Mouse (Mus musculus): ENCODE measurements around the gene Olfr60. TPM values are rescaled to one million over a fixed set of nuclear protein-coding genes. Genes with fewer than 3 reads are reported as not detected.

Olfr60 gene
- not detected in 2 replicates for polyA plus RNA-seq (2016; fragmentation: Nextera tagmentation; extraction: Ambion mirVana)

DNA sequence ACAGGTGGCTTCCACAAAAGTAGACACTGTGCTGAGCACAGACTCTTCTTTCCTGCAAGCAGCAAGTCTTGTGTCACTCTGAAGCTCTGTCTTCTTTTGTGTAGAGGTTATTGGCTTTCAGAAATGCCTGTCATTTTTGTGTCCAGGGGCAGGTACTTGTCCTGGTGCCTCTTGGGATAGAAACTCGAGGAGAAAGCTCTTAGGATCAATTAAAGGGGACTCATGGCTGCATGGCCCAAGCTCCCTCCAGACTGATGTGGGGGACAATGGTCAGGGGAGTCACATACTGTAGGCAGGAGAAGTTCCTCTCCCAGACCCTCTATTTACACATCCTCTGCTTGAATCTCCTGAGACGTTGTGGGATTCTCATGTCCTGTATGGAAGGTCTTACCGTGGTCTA, at the start of gene Olfr60:
Olfr60 (minus strand) TSS at position 101 of the 400 bp plus-strand sequence.
- Histone ChIP-seq H3K4me3 (no peak within 1 kb of the TSS), H3K9me3 (no peaks in the 10 kb centered on the region), H3K27me3 (no peaks in the 10 kb centered on the region), H3K4me1 (no peaks in the 10 kb centered on the region), H3K36me3 (no peaks in the 10 kb centered on the region), H3K27ac (no peak within 1 kb of the TSS), H3K4me2 (replicated peaks) (no peak within 1 kb of the TSS), H3K9ac (no peak within 1 kb of the TSS)
- no peak for ATAC-seq (ENCODE audit: insufficient number of reproducible peaks, insufficient read depth, low FRiP score, low TSS enrichment)
- WGBS = 74% methylated on average over 3 of the region's 3 CpGs

DNA sequence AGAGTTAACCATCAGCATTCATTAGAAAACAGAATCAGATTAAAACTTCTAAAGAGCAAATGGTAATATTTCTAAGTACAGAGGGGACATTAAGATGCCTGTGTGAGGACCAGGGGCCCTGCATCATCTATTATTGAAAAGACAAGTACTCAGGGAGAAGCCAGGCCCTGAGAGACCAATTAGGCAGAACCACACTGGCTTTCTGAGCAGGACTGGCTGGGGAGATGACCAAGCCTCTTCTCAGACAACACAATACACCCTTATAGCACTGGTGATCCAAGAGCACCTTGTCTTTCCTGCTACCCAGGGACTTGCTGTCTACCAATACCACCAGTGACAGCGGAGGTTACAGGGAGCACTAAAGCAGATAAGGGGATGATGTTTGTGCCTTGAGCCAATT, 41.3 kb upstream of the Olfr60 start, which contains the start of gene Olfr531:
Olfr531 (minus strand) TSS at position 101 of the 400 bp plus-strand sequence.
- Histone ChIP-seq H3K4me1 (no peaks in the 10 kb centered on the region), H3K4me2 (replicated peaks) (no peak within 1 kb of the TSS), H3K9ac (no peak within 1 kb of the TSS), H3K27ac (no peak within 1 kb of the TSS), H3K27me3 (no peaks in the 10 kb centered on the region), H3K9me3 (no peaks in the 10 kb centered on the region), H3K36me3 (no peaks in the 10 kb centered on the region), H3K4me3 (no peak within 1 kb of the TSS)
- ATAC-seq (ENCODE audit: insufficient number of reproducible peaks, insufficient read depth, low FRiP score, low TSS enrichment) = no peak
- 89% methylated on average over 1 of the region's 1 CpGs for WGBS

DNA sequence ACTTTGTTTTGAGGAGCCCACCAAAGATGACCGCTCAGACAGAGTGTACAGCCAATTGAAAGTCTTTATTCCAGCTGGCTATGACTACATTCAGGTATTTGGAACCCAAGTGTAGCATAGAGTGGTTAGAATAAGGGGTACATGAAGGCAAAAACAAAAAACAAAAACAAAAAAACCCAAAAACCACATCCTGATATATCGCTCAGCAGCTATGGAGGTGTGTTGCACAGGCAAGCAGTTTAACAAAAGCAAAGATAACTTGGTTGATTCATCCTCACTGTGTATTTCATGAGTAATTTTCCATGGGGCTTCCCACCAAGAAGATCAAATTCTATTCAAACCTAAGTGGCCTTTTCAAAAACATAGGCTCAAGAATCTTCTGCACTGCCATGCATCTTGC, 15.4 kb upstream of the Olfr60 start:
- Histone ChIP-seq H3K4me2 (replicated peaks) (no peak overlapping the region), H3K27ac (no peak overlapping the region), H3K9ac (no peak overlapping the region), H3K4me3 (no peak overlapping the region), H3K27me3 (no peaks in the 10 kb centered on the region), H3K9me3 (no peaks in the 10 kb centered on the region), H3K36me3 (no peaks in the 10 kb centered on the region), H3K4me1 (no peaks in the 10 kb centered on the region)
- no peak for ATAC-seq (ENCODE audit: insufficient number of reproducible peaks, insufficient read depth, low FRiP score, low TSS enrichment)
- WGBS = 95% methylated on average over 2 of the region's 2 CpGs

DNA sequence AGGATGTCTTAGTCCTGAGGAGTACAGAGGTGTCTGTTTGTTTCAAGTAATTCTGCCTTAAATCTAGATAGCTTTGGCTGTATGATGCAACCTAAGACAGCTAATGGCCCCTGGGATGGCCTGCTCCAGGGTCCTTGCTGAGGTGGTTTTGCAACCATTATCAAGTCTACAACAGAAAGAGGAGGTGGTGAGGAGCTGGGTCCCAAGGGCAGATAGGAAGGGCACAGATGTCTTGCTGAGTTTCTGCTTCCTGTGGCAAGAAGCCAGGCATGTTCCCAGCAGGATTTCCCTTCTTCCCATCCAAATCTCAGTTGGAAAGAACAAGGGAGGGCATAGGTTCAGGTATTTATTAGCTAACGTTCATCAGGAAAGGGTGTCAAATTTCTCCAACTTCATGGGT, 14.8 kb upstream of the Olfr60 start, which contains the start of gene Olfr530:
Olfr530 (minus strand) TSS at position 101 of the 400 bp plus-strand sequence.
- no peaks in the 10 kb centered on the region for H3K27me3 ChIP-seq
- no peak for ATAC-seq (ENCODE audit: insufficient number of reproducible peaks, insufficient read depth, low FRiP score, low TSS enrichment)
- no peak within 1 kb of the TSS for H3K4me2 ChIP-seq (replicated peaks)
- H3K4me1 ChIP-seq = no peaks in the 10 kb centered on the region
- no peak within 1 kb of the TSS for H3K9ac ChIP-seq
- no peak within 1 kb of the TSS for H3K27ac ChIP-seq
- H3K9me3 ChIP-seq = no peaks in the 10 kb centered on the region
- H3K36me3 ChIP-seq = no peaks in the 10 kb centered on the region
- no peak within 1 kb of the TSS for H3K4me3 ChIP-seq
- 24% methylated on average over 1 of the region's 1 CpGs for WGBS

DNA sequence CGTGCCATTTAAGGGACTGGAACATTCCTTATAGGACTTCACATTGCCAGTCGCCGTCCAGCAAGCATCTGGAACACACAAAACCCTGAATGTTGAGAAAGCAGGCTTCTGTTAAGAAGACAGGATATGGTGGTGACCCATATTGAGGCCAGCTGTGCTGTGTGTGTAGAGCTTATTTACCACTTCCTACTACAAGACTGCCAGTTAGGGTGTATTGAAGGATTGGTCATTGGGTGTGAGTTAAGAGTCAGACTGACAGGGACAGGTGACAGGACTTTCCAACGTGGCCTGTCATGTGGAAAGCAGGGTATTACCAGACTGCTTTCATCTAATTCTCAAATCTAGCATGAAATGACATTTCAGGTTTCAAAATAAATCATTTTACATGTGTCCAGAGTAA, 12.8 kb upstream of the Olfr60 start:
- Histone ChIP-seq H3K4me3 (no peak overlapping the region), H3K4me2 (replicated peaks) (no peak overlapping the region), H3K27ac (no peak overlapping the region), H3K4me1 (no peaks in the 10 kb centered on the region), H3K36me3 (no peaks in the 10 kb centered on the region), H3K9me3 (no peaks in the 10 kb centered on the region), H3K27me3 (no peaks in the 10 kb centered on the region), H3K9ac (no peak overlapping the region)
- WGBS = 71% methylated on average over 4 of the region's 4 CpGs
- ATAC-seq (ENCODE audit: insufficient number of reproducible peaks, insufficient read depth, low FRiP score, low TSS enrichment) = no peak

DNA sequence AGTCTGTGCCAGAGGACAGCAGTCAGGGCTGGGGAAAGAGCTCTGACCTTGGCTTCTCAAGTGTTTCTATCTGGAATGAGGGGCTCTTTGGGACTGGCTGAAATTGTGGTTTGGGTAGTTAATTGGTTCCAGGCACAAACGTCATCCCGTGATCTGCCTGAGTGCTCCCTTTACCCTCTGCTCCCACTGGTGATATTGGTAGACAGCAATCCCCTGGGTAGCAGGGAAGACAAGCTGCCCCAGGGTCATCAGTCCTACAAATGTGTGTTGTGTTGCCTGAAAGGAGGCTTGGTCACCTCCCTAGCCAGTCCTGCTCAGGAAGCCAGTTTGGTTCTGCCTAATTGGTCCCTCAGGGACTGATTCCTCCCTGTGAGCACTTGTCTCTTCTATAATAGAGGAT, 27.8 kb downstream of the Olfr60 start, which contains the start of gene Olfr527:
Olfr527 (plus strand) TSS at position 301 of the 400 bp plus-strand sequence.
- Histone ChIP-seq H3K27ac (no peak within 1 kb of the TSS), H3K9me3 (no peaks in the 10 kb centered on the region), H3K4me1 (no peaks in the 10 kb centered on the region), H3K4me2 (replicated peaks) (no peak within 1 kb of the TSS), H3K9ac (no peak within 1 kb of the TSS), H3K36me3 (no peaks in the 10 kb centered on the region), H3K27me3 (no peaks in the 10 kb centered on the region), H3K4me3 (no peak within 1 kb of the TSS)
- no peak for ATAC-seq (ENCODE audit: insufficient number of reproducible peaks, insufficient read depth, low FRiP score, low TSS enrichment)
- WGBS = 28% methylated on average over 2 of the region's 2 CpGs

DNA sequence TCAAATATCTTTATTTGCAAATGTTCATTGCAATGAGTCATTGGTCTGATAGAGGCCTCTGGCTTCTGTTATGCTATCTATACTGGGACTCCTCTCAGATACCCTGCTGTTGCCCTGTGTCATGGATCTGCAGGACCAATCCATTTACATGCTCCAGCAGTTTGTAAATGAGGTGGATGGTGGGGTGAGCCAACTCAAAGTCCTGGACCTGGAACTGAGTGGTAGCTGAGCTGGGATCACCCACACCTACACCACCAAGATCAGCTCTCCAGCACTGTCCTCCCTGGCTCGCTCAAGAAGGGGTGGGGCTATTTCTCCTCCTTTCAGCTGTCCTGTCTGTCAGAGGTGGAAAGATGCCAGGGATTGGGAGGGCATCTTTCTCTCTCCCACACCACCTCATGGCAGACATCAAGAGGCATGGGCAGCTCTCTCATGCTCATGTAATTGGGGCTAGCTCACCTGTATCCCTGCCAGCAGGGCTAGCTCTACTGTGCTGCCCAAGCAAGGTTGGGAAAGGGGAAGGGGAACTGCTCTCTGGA, 31.6 kb downstream of the Olfr60 start:
- Histone ChIP-seq H3K4me1 (no peaks in the 10 kb centered on the region), H3K9me3 (no peaks in the 10 kb centered on the region), H3K27me3 (no peaks in the 10 kb centered on the region), H3K36me3 (no peaks in the 10 kb centered on the region), H3K4me3 (no peak overlapping the region), H3K9ac (no peak overlapping the region), H3K27ac (no peak overlapping the region), H3K4me2 (replicated peaks) (no peak overlapping the region)
- 53% methylated on average over 1 of the region's 1 CpGs for WGBS
- no peak for ATAC-seq (ENCODE audit: insufficient number of reproducible peaks, insufficient read depth, low FRiP score, low TSS enrichment)

DNA sequence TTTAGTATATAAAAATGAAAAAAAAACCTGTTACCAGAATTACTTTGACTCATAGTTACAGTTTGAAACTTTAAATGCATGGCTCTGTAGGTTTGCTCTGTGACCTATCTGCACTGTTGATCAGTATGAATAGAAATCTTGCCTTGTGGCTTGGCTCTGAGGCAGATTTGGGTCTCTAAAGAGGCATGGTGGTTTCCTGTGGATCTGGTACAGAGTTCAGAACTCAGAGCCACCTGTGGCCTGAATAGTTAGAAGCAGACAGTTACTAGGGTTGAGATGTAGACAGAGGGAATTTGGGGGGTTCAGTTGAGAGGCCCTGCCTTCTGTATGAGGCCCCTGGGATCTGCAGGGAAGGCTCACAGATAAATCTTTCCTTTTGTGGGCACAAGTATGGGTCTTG, 40.3 kb downstream of the Olfr60 start:
- no peak for ATAC-seq (ENCODE audit: insufficient number of reproducible peaks, insufficient read depth, low FRiP score, low TSS enrichment)
- H3K9ac ChIP-seq = no peak overlapping the region
- no peaks in the 10 kb centered on the region for H3K36me3 ChIP-seq
- H3K27ac ChIP-seq = no peak overlapping the region
- H3K4me2 ChIP-seq (replicated peaks) = no peak overlapping the region
- no peaks in the 10 kb centered on the region for H3K4me1 ChIP-seq
- no peak overlapping the region for H3K4me3 ChIP-seq
- H3K9me3 ChIP-seq = no peaks in the 10 kb centered on the region
- no peaks in the 10 kb centered on the region for H3K27me3 ChIP-seq

DNA sequence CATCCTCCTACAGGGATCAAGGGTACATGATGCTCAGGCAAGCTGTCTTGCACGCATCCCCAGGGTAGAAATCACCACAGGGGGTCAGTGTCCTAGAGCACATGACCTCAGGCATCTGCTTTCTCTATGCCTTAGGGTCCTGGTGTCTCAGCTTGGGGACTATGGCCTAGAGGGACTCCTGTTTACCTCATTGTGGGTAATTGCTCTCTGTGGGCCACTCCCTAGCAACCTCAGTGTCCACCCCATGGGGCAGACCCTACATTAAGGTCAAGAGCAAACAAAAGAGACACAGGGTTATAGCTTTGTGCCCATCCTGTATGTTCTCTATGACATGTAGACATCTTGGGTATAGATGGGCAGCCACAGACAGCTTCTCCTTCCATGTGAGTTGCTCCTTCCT, 40.9 kb downstream of the Olfr60 start, which contains the start of gene Olfr525:
Olfr525 (plus strand) TSS at position 301 of the 400 bp plus-strand sequence.
- no peak for ATAC-seq (ENCODE audit: insufficient number of reproducible peaks, insufficient read depth, low FRiP score, low TSS enrichment)
- Histone ChIP-seq H3K4me3 (no peak within 1 kb of the TSS), H3K9me3 (no peaks in the 10 kb centered on the region), H3K9ac (no peak within 1 kb of the TSS), H3K27ac (no peak within 1 kb of the TSS), H3K4me1 (no peaks in the 10 kb centered on the region), H3K27me3 (no peaks in the 10 kb centered on the region), H3K4me2 (replicated peaks) (no peak within 1 kb of the TSS), H3K36me3 (no peaks in the 10 kb centered on the region)
- 69% methylated on average over 1 of the region's 1 CpGs for WGBS

DNA sequence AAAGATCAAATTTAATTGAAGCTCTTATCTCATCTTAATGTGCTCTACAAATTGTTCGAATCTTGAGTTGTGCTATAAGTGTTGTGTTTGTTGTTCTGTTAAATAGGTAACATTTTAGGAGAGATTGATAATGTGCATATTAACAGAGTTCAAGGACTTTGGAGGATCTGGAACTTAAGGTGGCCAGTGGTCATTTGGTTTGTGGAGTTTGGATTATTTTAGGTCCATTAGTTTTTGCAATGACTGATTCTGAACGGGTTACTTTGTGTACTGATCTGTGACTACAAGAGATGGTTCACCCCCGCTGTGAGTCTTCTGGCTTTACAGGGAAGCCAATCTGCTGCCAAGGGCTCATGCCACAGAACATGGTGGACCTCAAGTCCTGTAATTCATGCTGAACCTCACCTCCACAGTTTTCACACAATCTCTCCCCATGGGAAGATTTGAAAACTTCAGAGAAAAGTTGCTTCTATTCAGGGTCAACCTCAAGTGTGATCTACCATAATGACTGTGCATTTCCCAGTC, 41.5 kb downstream of the Olfr60 start:
- H3K27me3 ChIP-seq = no peaks in the 10 kb centered on the region
- H3K4me3 ChIP-seq = no peak overlapping the region
- ATAC-seq (ENCODE audit: insufficient number of reproducible peaks, insufficient read depth, low FRiP score, low TSS enrichment) = no peak
- no peaks in the 10 kb centered on the region for H3K36me3 ChIP-seq
- H3K27ac ChIP-seq = no peak overlapping the region
- H3K4me1 ChIP-seq = no peaks in the 10 kb centered on the region
- no peaks in the 10 kb centered on the region for H3K9me3 ChIP-seq
- H3K9ac ChIP-seq = no peak overlapping the region
- no peak overlapping the region for H3K4me2 ChIP-seq (replicated peaks)
- WGBS = 86% methylated on average over 3 of the region's 3 CpGs

DNA sequence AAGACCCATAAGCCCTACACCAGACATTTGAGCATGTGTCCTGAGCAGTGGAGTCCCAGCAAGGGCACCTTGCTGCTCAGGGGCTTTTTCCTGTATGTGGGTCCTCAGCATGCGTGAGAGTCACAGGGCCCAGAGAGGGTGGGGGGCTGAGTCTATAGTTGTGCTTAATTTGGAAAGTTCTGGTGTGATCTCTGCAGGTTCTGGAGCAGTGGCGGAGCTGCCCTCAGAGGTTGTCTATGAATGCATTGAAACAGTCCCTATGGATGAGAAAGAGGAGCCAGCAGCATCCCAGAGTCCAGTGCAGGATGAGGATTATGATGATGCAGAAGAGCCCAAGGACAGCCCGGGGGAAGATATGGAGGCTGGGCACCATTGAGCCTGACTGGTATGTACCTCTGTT, 62.1 kb downstream of the Olfr60 start:
- H3K9ac ChIP-seq = no peak overlapping the region
- H3K27ac ChIP-seq = no peak overlapping the region
- no peak overlapping the region for H3K4me3 ChIP-seq
- no peaks in the 10 kb centered on the region for H3K36me3 ChIP-seq
- H3K27me3 ChIP-seq = no peaks in the 10 kb centered on the region
- no peaks in the 10 kb centered on the region for H3K9me3 ChIP-seq
- no peaks in the 10 kb centered on the region for H3K4me1 ChIP-seq
- no peak for ATAC-seq (ENCODE audit: insufficient number of reproducible peaks, insufficient read depth, low FRiP score, low TSS enrichment)
- WGBS = 85% methylated on average over 3 of the region's 3 CpGs
- no peak overlapping the region for H3K4me2 ChIP-seq (replicated peaks)

DNA sequence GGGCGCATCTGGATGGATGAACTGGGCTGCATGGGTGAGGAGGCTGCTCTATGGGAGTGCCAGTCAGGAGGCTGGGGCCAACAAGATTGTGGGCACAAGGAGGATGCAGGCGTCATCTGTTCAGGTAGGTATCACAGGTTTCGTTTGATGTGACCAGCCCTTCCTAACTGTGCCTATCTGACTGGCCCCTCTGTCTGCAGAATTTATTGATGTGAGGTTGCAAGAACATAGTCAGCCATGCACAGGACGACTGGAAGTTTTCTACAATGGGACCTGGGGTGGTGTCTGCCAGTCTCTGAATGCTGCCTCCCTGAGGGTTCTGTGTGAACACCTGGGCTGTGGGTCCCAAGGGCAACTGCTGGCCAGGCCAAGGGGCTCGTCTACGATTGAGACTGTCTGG, 64.6 kb downstream of the Olfr60 start:
- no peak overlapping the region for H3K4me2 ChIP-seq (replicated peaks)
- no peaks in the 10 kb centered on the region for H3K27me3 ChIP-seq
- no peak overlapping the region for H3K27ac ChIP-seq
- H3K9ac ChIP-seq = no peak overlapping the region
- 73% methylated on average over 6 of the region's 6 CpGs for WGBS
- ATAC-seq (ENCODE audit: insufficient number of reproducible peaks, insufficient read depth, low FRiP score, low TSS enrichment) = no peak
- no peaks in the 10 kb centered on the region for H3K36me3 ChIP-seq
- no peaks in the 10 kb centered on the region for H3K9me3 ChIP-seq
- no peaks in the 10 kb centered on the region for H3K4me1 ChIP-seq
- H3K4me3 ChIP-seq = no peak overlapping the region

Data from embryonic facial prominence, embryonic 12.5 days (tissue).